Mouse (Mus musculus) cerebellum, adult 2 months (tissue): Measurements from ENCODE around the gene BC028528.

Experiments
- CTCF ChIP-seq: fragments of 200-500 bp; IDR thresholded peaks from 2 replicates; pipeline ENCODE4 v1.5.1; 2011; ENCODE audit warnings: low read depth, mild to moderate bottlenecking, control low read depth, low read length, moderate library complexity, borderline replicate concordance; ENCODE audit not compliant: insufficient read depth
- POLR2A ChIP-seq: fragments of 200-500 bp; IDR thresholded peaks from 2 replicates; pipeline ENCODE4 v1.6.1; 2011; ENCODE audit warnings: low read length, control low read depth, borderline replicate concordance; ENCODE audit not compliant: insufficient read depth

DNA sequence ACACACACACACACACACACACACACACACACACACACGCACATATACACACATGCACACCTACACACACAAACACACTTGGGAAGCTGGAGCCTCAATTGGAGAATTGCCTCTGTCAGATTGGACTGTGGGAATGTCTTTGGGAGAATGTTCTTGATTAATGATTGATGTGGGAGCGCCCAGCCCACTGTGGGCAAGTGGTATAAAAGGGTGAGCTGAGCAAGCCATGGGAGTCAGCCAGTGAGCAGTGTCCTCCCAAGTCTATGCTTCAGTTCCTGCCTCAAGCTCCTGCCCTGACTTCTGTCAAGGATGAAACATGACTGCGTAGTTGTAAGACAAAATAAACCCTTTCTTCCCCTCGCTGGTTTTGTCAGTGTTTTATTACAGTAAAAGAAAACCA is 4.2 kb downstream of the BC028528 start:
- TF ChIP-seq CTCF (no peak), POLR2A (no peak)
